Mouse (Mus musculus) urinary bladder, adult 2 months (tissue): ENCODE measurements around the gene Irak2. TPM values are rescaled to one million over a fixed set of nuclear protein-coding genes. Genes with fewer than 3 reads are reported as not detected.
"Not testable (repeated sequence)": the region's sequence is repeated elsewhere in the genome, so short reads cannot be mapped to it uniquely, and the experiment has no call there.

Source experiments
- DNase-seq: peaks from one replicate; pipeline ENCODE4 v3.0.0; 2022; ENCODE audit warnings: low spot score
- polyA plus RNA-seq: library from polyadenylated mRNA; depleted of rRNA; stranded (reverse); fragments of >200 nt; gene quantifications from 2 replicates; pipeline ENCODE4 v1.2.3, GENCODE M21; 2012

Gene Irak2
- polyA plus RNA-seq, 1 experiment = 91.4 TPM

GRCm38 (mm10) chr6:113667611-113668122 is 29.4 kb downstream of the Irak2 start:
- no peak for DNase-seq

- no peak for DNase-seq
These were observed 30.3 kb downstream of the Irak2 start for GRCm38 (mm10) chr6:113668287-113669154.

GRCm38 (mm10) chr6:113669821-113670220 is 31.6 kb downstream of the Irak2 start:
- no peak for DNase-seq

GRCm38 (mm10) chr6:113672029-113672428 is 33.8 kb downstream of the Irak2 start:
- DNase-seq = not testable (repeated sequence)

GRCm38 (mm10) chr6:113672989-113673388 is 34.7 kb downstream of the Irak2 start:
- DNase-seq = no peak

- DNase-seq = no peak
These were observed 37.0 kb downstream of the Irak2 start for GRCm38 (mm10) chr6:113675234-113675633.

GRCm38 (mm10) chr6:113675991-113676390 is 37.7 kb downstream of the Irak2 start:
- DNase-seq = no peak

- no peak for DNase-seq
These were observed 38.9 kb downstream of the Irak2 start for GRCm38 (mm10) chr6:113677070-113677734.

GRCm38 (mm10) chr6:113678246-113679012 is 40.2 kb downstream of the Irak2 start:
- no peak for DNase-seq

GRCm38 (mm10) chr6:113679993-113680566 is 41.8 kb downstream of the Irak2 start:
- DNase-seq = no peak

GRCm38 (mm10) chr6:113681271-113681670 is 43.0 kb downstream of the Irak2 start:
- peak; percentile 72 for DNase-seq

- DNase-seq = no peak
These were observed 45.0 kb downstream of the Irak2 start for GRCm38 (mm10) chr6:113683081-113683825.

- no peak for DNase-seq
These were observed 48.4 kb downstream of the Irak2 start for GRCm38 (mm10) chr6:113686551-113687125.

- peak; percentile 40 for DNase-seq
These were observed 51.7 kb downstream of the Irak2 start for GRCm38 (mm10) chr6:113690008-113690399.

- peak; percentile 70 for DNase-seq
These were observed 52.3 kb downstream of the Irak2 start for GRCm38 (mm10) chr6:113690400-113691083.

- DNase-seq = no peak
These were observed 52.8 kb downstream of the Irak2 start for GRCm38 (mm10) chr6:113691084-113691462.

- DNase-seq = no peak
These were observed 54.4 kb downstream of the Irak2 start for GRCm38 (mm10) chr6:113692661-113693133.

- DNase-seq = no peak
These were observed 55.1 kb downstream of the Irak2 start for GRCm38 (mm10) chr6:113693377-113693776.

- DNase-seq = no peak
These were observed 56.9 kb downstream of the Irak2 start for GRCm38 (mm10) chr6:113695203-113695602.
